Mouse (Mus musculus) embryonic facial prominence, embryonic 14.5 days (tissue): ENCODE measurements around the gene Ptprg. TPM values are rescaled to one million over a fixed set of nuclear protein-coding genes. Genes with fewer than 3 reads are reported as not detected.

ENCODE experiments used
- ATAC-seq: fragments of 200-750 bp; cut with Nextera tagmentation; 2 replicates; pipeline ENCODE4 v1.8.0; 2017; ENCODE audit warnings: low read depth, moderate number of reproducible peaks, moderate TSS enrichment
- DNase-seq: peaks from one replicate; pipeline ENCODE4 v3.0.0-alpha.2; 2015; ENCODE audit warnings: low spot score
- H3K27ac ChIP-seq: fragments of 300-500 bp; sonication (generic); replicated peaks from 2 replicates; pipeline ENCODE4 v1.5.1; 2014; ENCODE audit warnings: low read depth, mild to moderate bottlenecking, low read length, moderate library complexity
- H3K27me3 ChIP-seq: fragments of 300-500 bp; sonication (generic); replicated peaks from 2 replicates; pipeline ENCODE4 v1.6.1; 2014; ENCODE audit warnings: low read length; ENCODE audit not compliant: control insufficient read depth, insufficient read depth
- H3K36me3 ChIP-seq: fragments of 300-500 bp; sonication (generic); 2 replicates; pipeline ENCODE4 v1.6.1; 2014; ENCODE audit warnings: low read length, mixed read lengths; ENCODE audit not compliant: control insufficient read depth, insufficient read depth
- H3K4me1 ChIP-seq: fragments of 300-500 bp; sonication (generic); 2 replicates; pipeline ENCODE4 v1.6.1; 2014; ENCODE audit warnings: antibody characterized with exemption, low read length; ENCODE audit not compliant: control insufficient read depth, insufficient read depth
- H3K4me2 ChIP-seq: fragments of 300-500 bp; sonication (generic); 2 replicates; pipeline ENCODE4 v1.6.1; 2014; ENCODE audit warnings: low read depth, mild to moderate bottlenecking, low read length, moderate library complexity, mixed read lengths
- H3K4me3 ChIP-seq: fragments of 300-500 bp; sonication (generic); 2 replicates; pipeline ENCODE4 v1.5.1; 2014; ENCODE audit warnings: low read depth, mild to moderate bottlenecking, low read length
- H3K9ac ChIP-seq: fragments of 300-500 bp; sonication (generic); 2 replicates; pipeline ENCODE4 v1.6.1; 2014; ENCODE audit warnings: low read depth, mild to moderate bottlenecking, low read length, moderate library complexity, mixed read lengths
- H3K9me3 ChIP-seq: fragments of 300-500 bp; sonication (generic); 2 replicates; pipeline ENCODE4 v1.6.1; 2016; ENCODE audit warnings: low read length; ENCODE audit not compliant: control insufficient read depth
- WGBS: fragments of 180-500 bp; shearing (Covaris S2); extraction: QIAGEN DNeasy Blood & Tissue Kit; methylation state at CpG from one replicate; pipeline ENCODE4 v1.1.7; 2014; 5-methylcytosine and 5-hydroxymethylcytosine counted together
- polyA plus RNA-seq: library from polyadenylated mRNA; unstranded; fragments of >200 nt; fragmentation: Nextera tagmentation; extraction: Ambion mirVana; gene quantifications from 2 replicates; pipeline ENCODE4 v1.2.1, GENCODE M21; 2014

Gene Ptprg
- polyA plus RNA-seq = 23.5 and 28.2 TPM in 2 replicates

GRCm38 (mm10) chr14:11553273-11553665, at the start of gene Ptprg:
Gene Ptprg (plus strand): TSS chr14:11553532.
- Histone ChIP-seq H3K27me3 (no peaks in the 10 kb centered on the region), H3K36me3 (no peaks in the 10 kb centered on the region), H3K27ac (peak within 1 kb of the TSS; percentile 99), H3K9me3 (no peaks in the 10 kb centered on the region), H3K4me1 (peaks cover 12% of the 10 kb centered on the region; the same call in 1 of the 2 replicates), H3K4me3 (peak within 1 kb of the TSS; percentile 78), H3K9ac (peak within 1 kb of the TSS; percentile 90), H3K4me2 (peak within 1 kb of the TSS; percentile 91)
- WGBS = 0% methylated on average over 21 of the region's 40 CpGs
- ATAC-seq (peak; percentile 84), DNase-seq (peak; percentile 96)

GRCm38 (mm10) chr14:11503803-11504365, 49.4 kb upstream of the Ptprg start:
- peak; percentile 51 for DNase-seq
- no peaks in the 10 kb centered on the region for H3K27me3 ChIP-seq
- no peak overlapping the region for H3K4me2 ChIP-seq
- ATAC-seq = no peak
- no peak overlapping the region for H3K4me3 ChIP-seq
- 48% methylated on average over 7 of the region's 7 CpGs for WGBS
- no peak overlapping the region for H3K9ac ChIP-seq
- no peaks in the 10 kb centered on the region for H3K9me3 ChIP-seq
- H3K27ac ChIP-seq = no peak overlapping the region
- H3K4me1 ChIP-seq = peaks cover 6% of the 10 kb centered on the region
- H3K36me3 ChIP-seq = no peaks in the 10 kb centered on the region

DNA sequence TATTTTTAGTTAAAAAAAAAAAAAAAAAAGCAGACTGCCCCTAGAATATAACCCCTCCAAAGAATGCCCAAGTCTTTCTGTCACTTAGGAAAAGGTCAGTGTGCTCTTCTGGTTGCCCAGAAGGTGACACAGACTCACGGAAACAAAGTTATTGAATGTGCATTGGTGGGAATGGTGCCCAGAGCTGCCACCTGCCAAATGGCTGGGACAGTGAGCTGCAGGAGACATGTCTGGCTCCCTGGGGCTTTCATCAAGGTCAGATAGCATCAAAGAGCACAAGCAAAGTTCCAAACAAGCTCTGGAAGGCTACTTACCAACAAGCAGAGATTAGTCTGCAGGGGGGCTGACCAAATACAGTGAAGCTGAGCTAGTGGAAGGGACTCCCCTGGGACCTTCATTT, 43.2 kb upstream of the Ptprg start:
- no peak overlapping the region for H3K4me3 ChIP-seq
- no peak for DNase-seq
- 69% methylated on average over 1 of the region's 1 CpGs for WGBS
- H3K4me2 ChIP-seq = no peak overlapping the region
- H3K9me3 ChIP-seq = no peaks in the 10 kb centered on the region
- no peaks in the 10 kb centered on the region for H3K27me3 ChIP-seq
- no peak for ATAC-seq
- no peak overlapping the region for H3K9ac ChIP-seq
- H3K27ac ChIP-seq = no peak overlapping the region
- no peaks in the 10 kb centered on the region for H3K36me3 ChIP-seq
- no peaks in the 10 kb centered on the region for H3K4me1 ChIP-seq

- no peaks in the 10 kb centered on the region for H3K9me3 ChIP-seq
- H3K27ac ChIP-seq = no peak overlapping the region
- H3K36me3 ChIP-seq = no peaks in the 10 kb centered on the region
- H3K4me3 ChIP-seq = no peak overlapping the region
- H3K9ac ChIP-seq = no peak overlapping the region
- DNase-seq = no peak
- H3K27me3 ChIP-seq = no peaks in the 10 kb centered on the region
- WGBS = 73% methylated on average over 2 of the region's 2 CpGs
- no peak overlapping the region for H3K4me2 ChIP-seq
- no peak for ATAC-seq
- no peaks in the 10 kb centered on the region for H3K4me1 ChIP-seq
These were observed 34.2 kb upstream of the Ptprg start for GRCm38 (mm10) chr14:11519171-11519570.

DNA sequence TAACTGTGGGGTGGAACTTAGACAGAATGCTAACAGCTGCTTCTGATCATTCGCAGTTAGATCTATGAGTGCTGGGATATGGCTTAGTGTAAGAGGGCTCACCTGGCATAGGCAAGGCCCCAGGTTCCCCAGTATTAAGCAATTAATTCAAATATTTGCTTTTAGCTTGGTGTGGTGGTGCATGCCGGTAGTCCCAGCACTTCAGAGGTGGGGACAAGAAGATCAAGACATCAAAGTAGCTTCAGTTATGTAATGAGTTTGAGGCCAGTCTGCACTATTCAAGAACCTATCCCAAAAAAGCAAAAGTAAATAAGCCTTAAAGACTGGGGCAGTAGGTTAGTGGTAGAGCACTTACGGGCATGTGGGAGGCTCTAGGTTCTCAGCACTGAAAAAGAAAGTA, 30.3 kb upstream of the Ptprg start:
- H3K36me3 ChIP-seq = no peaks in the 10 kb centered on the region
- no peak overlapping the region for H3K4me2 ChIP-seq
- no peak overlapping the region for H3K4me3 ChIP-seq
- WGBS = 92% methylated on average over 3 of the region's 3 CpGs
- H3K9me3 ChIP-seq = no peaks in the 10 kb centered on the region
- no peak for ATAC-seq
- H3K27me3 ChIP-seq = no peaks in the 10 kb centered on the region
- no peak overlapping the region for H3K9ac ChIP-seq
- no peak overlapping the region for H3K27ac ChIP-seq
- no peak for DNase-seq
- H3K4me1 ChIP-seq = no peaks in the 10 kb centered on the region

- Histone ChIP-seq H3K9ac (no peak overlapping the region), H3K4me1 (no peaks in the 10 kb centered on the region), H3K4me2 (no peak overlapping the region), H3K4me3 (no peak overlapping the region), H3K27ac (no peak overlapping the region), H3K9me3 (no peaks in the 10 kb centered on the region), H3K27me3 (no peaks in the 10 kb centered on the region), H3K36me3 (no peaks in the 10 kb centered on the region)
- 88% methylated on average over 4 of the region's 4 CpGs for WGBS
- no peak for ATAC-seq
- no peak for DNase-seq
These were observed 23.7 kb upstream of the Ptprg start for GRCm38 (mm10) chr14:11529591-11529990.

- Histone ChIP-seq H3K4me2 (no peak overlapping the region), H3K27ac (no peak overlapping the region), H3K9me3 (no peaks in the 10 kb centered on the region), H3K9ac (no peak overlapping the region), H3K4me3 (no peak overlapping the region), H3K27me3 (no peaks in the 10 kb centered on the region), H3K4me1 (no peaks in the 10 kb centered on the region), H3K36me3 (no peaks in the 10 kb centered on the region)
- ATAC-seq (0 out of 2 replicates have a peak, but pooled peaks have one; percentile 30), DNase-seq (peak; percentile 67)
- WGBS = 60% methylated on average over 1 of the region's 1 CpGs
These were observed 18.9 kb upstream of the Ptprg start for GRCm38 (mm10) chr14:11534456-11534855.

GRCm38 (mm10) chr14:11536121-11536520, 17.2 kb upstream of the Ptprg start:
- no peak overlapping the region for H3K4me3 ChIP-seq
- 80% methylated on average over 5 of the region's 5 CpGs for WGBS
- no peaks in the 10 kb centered on the region for H3K4me1 ChIP-seq
- no peak for DNase-seq
- H3K36me3 ChIP-seq = no peaks in the 10 kb centered on the region
- ATAC-seq = no peak
- H3K9ac ChIP-seq = no peak overlapping the region
- no peak overlapping the region for H3K27ac ChIP-seq
- H3K9me3 ChIP-seq = no peaks in the 10 kb centered on the region
- H3K4me2 ChIP-seq = no peak overlapping the region
- no peaks in the 10 kb centered on the region for H3K27me3 ChIP-seq

DNA sequence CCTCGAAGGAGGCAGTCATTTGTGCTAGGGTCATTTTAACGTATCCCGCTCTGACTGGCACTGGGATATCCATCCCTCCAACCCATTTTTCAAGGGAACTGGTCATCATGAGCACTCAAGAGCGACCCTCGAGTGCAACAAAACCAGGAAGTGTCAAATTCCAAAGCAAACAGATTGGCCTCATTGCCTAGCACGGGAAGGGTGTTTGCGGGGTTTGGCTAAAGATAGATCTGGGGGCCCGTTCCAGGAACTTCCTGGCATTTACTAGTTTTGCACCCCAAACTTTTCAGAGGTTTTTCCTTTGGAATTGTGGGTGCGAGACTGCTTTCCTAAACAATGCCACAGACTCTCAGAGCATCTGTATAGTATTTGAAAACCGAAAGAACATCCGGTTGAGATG, 1.4 kb upstream of the Ptprg start:
- no peaks in the 10 kb centered on the region for H3K36me3 ChIP-seq
- 12% methylated on average over 11 of the region's 11 CpGs for WGBS
- peaks cover 9% of the 10 kb centered on the region; the same call in 1 of the 2 replicates for H3K4me1 ChIP-seq
- peak overlapping the region; percentile 78 for H3K4me3 ChIP-seq
- peak overlapping the region; percentile 90; the same call in 1 of the 2 replicates for H3K9ac ChIP-seq
- no peak overlapping the region for H3K27ac ChIP-seq
- ATAC-seq (no peak), DNase-seq (no peak)
- H3K27me3 ChIP-seq = no peaks in the 10 kb centered on the region
- H3K4me2 ChIP-seq = peak overlapping the region; percentile 91
- no peaks in the 10 kb centered on the region for H3K9me3 ChIP-seq
